21 mouse cellular contexts compared by ENCODE assay signal in genomic region chr1:63214631-63215030, GRCm38 (mm10). TPM values are rescaled to one million over a fixed set of nuclear protein-coding genes. Genes with fewer than 3 reads are reported as not detected.
DNase-seq lines count a peak whose midpoint lies in the region; ATAC-seq and TF ChIP-seq lines count a peak whose summit lies in the region.
"Had no signal": no experiment of that assay in that cellular context is flagged by ENCODE, and none has a peak within 500 bp of the region (broad histone marks: within the 10 kb centered on the region; RNA-seq: fewer than 3 reads in every experiment).

No protein-coding gene starts in this region.

- DNase-seq in forebrain, embryonic 11.5 days (ENCODE audit: low spot score): no peak
- peak; percentile 25 for DNase-seq in kidney, adult 2 months
- peak; percentile 32 for DNase-seq in midbrain, embryonic 14.5 days
- no peak for DNase-seq in left cerebral cortex, postnatal 4 days
- DNase-seq: adrenal gland, postnatal 14 days; cerebellum, adult 8-10 months; kidney, adult 11 months; liver; liver, postnatal 0 days; thymus, postnatal 4 days had no signal

- intact Hi-C loops in left cerebral cortex, postnatal 4 days (cut with DNase I): no loop called here

- H3K4me2 ChIP-seq in forebrain, embryonic 12.5 days: no peak overlapping the region
- no peak overlapping the region for H3K4me2 ChIP-seq in forebrain, embryonic 11.5 days (ENCODE audit: low read depth, low read length, severe bottlenecking)
- no peak overlapping the region for H3K4me2 ChIP-seq in kidney, embryonic 14.5 days (replicated peaks; ENCODE audit: low read depth, low read length)
- H3K4me2 ChIP-seq in midbrain, embryonic 14.5 days (ENCODE audit: low read length): 0 out of 2 replicates have a peak overlapping the region, but pooled peaks have one; percentile 47
- no peak overlapping the region for H3K4me2 ChIP-seq in intestine, embryonic 15.5 days (replicated peaks)

- H3K9ac ChIP-seq in forebrain, embryonic 12.5 days: no peak overlapping the region
- H3K9ac ChIP-seq in forebrain, embryonic 11.5 days (ENCODE audit: low read length): no peak overlapping the region
- no peak overlapping the region for H3K9ac ChIP-seq in kidney, embryonic 14.5 days (ENCODE audit: low read depth, low read length)
- H3K9ac ChIP-seq in midbrain, embryonic 14.5 days (replicated peaks; ENCODE audit: low read length): no peak overlapping the region
- H3K9ac ChIP-seq in intestine, embryonic 15.5 days: no peak overlapping the region
- H3K9ac ChIP-seq: heart, embryonic 15.5 days; liver, postnatal 0 days had no signal

- H3K4me1 ChIP-seq in forebrain, embryonic 12.5 days: peaks cover 18% of the 10 kb centered on the region
- H3K4me1 ChIP-seq in forebrain, embryonic 11.5 days (replicated peaks; ENCODE audit: control insufficient read depth, insufficient read depth, low read length): peaks cover 2% of the 10 kb centered on the region; the same call in 1 of the 2 replicates
- no peaks in the 10 kb centered on the region for H3K4me1 ChIP-seq in kidney, adult 2 months (ENCODE audit: control insufficient read depth, insufficient read depth, low read length)
- no peaks in the 10 kb centered on the region for H3K4me1 ChIP-seq in kidney, embryonic 14.5 days (ENCODE audit: control insufficient read depth, insufficient read depth, low read length)
- H3K4me1 ChIP-seq in E14TG2a.4 (replicated peaks; ENCODE audit: low read depth, low read length): peaks cover 63% of the 10 kb centered on the region
- peaks cover 12% of the 10 kb centered on the region for H3K4me1 ChIP-seq in midbrain, embryonic 14.5 days (ENCODE audit: control insufficient read depth, insufficient read depth, low read length)
- no peaks in the 10 kb centered on the region for H3K4me1 ChIP-seq in intestine, embryonic 15.5 days (replicated peaks)

- H3K36me3 ChIP-seq in forebrain, embryonic 12.5 days (replicated peaks): no peaks in the 10 kb centered on the region
- no peaks in the 10 kb centered on the region for H3K36me3 ChIP-seq in forebrain, embryonic 11.5 days (ENCODE audit: control insufficient read depth, insufficient read depth, low read length)
- H3K36me3 ChIP-seq in kidney, adult 2 months (ENCODE audit: control insufficient read depth, insufficient read depth, low read length): no peaks in the 10 kb centered on the region
- no peaks in the 10 kb centered on the region for H3K36me3 ChIP-seq in kidney, embryonic 14.5 days (ENCODE audit: control insufficient read depth, insufficient read depth, low read length)
- H3K36me3 ChIP-seq in E14TG2a.4 (ENCODE audit: insufficient read depth, low read length): peaks cover 8% of the 10 kb centered on the region
- H3K36me3 ChIP-seq in midbrain, embryonic 14.5 days (ENCODE audit: control insufficient read depth, insufficient read depth, low read length): no peaks in the 10 kb centered on the region
- no peaks in the 10 kb centered on the region for H3K36me3 ChIP-seq in intestine, embryonic 15.5 days
- H3K36me3 ChIP-seq: heart, embryonic 15.5 days; hindbrain, embryonic 15.5 days had no signal

- no peak for TF ChIP-seq POLR2A in kidney, adult 2 months (IDR thresholded peaks at IDR 0.05; ENCODE audit: low read depth, low read length)

- WGBS in forebrain, embryonic 12.5 days: 51% methylated on average over 7 of the region's 7 CpGs
- WGBS in forebrain, embryonic 11.5 days: 46% methylated on average over 7 of the region's 7 CpGs
- 44% methylated on average over 7 of the region's 7 CpGs for WGBS in kidney, adult 2 months
- WGBS in kidney, embryonic 14.5 days: 42% methylated on average over 7 of the region's 7 CpGs
- WGBS in midbrain, embryonic 14.5 days: 45% methylated on average over 7 of the region's 7 CpGs
- WGBS in intestine, embryonic 15.5 days: 51% methylated on average over 7 of the region's 7 CpGs

- no peaks in the 10 kb centered on the region for H3K27me3 ChIP-seq in forebrain, embryonic 12.5 days
- no peaks in the 10 kb centered on the region for H3K27me3 ChIP-seq in forebrain, embryonic 11.5 days (ENCODE audit: control insufficient read depth, insufficient read depth, low read length)
- H3K27me3 ChIP-seq in kidney, adult 2 months (replicated peaks; ENCODE audit: control insufficient read depth, insufficient read depth, low read length): no peaks in the 10 kb centered on the region
- no peaks in the 10 kb centered on the region for H3K27me3 ChIP-seq in kidney, embryonic 14.5 days (ENCODE audit: control insufficient read depth, insufficient read depth, low read length)
- no peaks in the 10 kb centered on the region for H3K27me3 ChIP-seq in E14TG2a.4 (ENCODE audit: insufficient read depth, low read length)
- no peaks in the 10 kb centered on the region for H3K27me3 ChIP-seq in midbrain, embryonic 14.5 days (ENCODE audit: control insufficient read depth, insufficient read depth, low read length)
- H3K27me3 ChIP-seq in intestine, embryonic 15.5 days (replicated peaks): no peaks in the 10 kb centered on the region
- H3K27me3 ChIP-seq: CH12.LX; heart, embryonic 15.5 days; hindbrain, embryonic 15.5 days had no signal

- no peak overlapping the region for H3K4me3 ChIP-seq in forebrain, embryonic 12.5 days (replicated peaks)
- H3K4me3 ChIP-seq in forebrain, embryonic 11.5 days (ENCODE audit: low read depth, low read length): no peak overlapping the region
- no peak overlapping the region for H3K4me3 ChIP-seq in kidney, adult 2 months (ENCODE audit: insufficient read depth, low read depth, low read length)
- no peak overlapping the region for H3K4me3 ChIP-seq in kidney, embryonic 14.5 days (ENCODE audit: low read length)
- peak overlapping the region; percentile 42 for H3K4me3 ChIP-seq in E14TG2a.4 (replicated peaks; ENCODE audit: low read length)
- H3K4me3 ChIP-seq in midbrain, embryonic 14.5 days (replicated peaks; ENCODE audit: low read depth, low read length): no peak overlapping the region
- H3K4me3 ChIP-seq in intestine, embryonic 15.5 days (replicated peaks): no peak overlapping the region

- no peak for TF ChIP-seq CTCF in kidney, adult 2 months (conservative IDR thresholded peaks at IDR 0.05; ENCODE audit: insufficient read depth, insufficient read length, low read depth, low read length)
- TF ChIP-seq CTCF in E14TG2a.4 (conservative IDR thresholded peaks at IDR 0.05; ENCODE audit: low read length): no peak

- H3K27ac ChIP-seq in forebrain, embryonic 12.5 days: 0 out of 2 replicates have a peak overlapping the region, but pooled peaks have one; percentile 13
- no peak overlapping the region for H3K27ac ChIP-seq in forebrain, embryonic 11.5 days (ENCODE audit: low read depth, low read length)
- no peak overlapping the region for H3K27ac ChIP-seq in kidney, adult 2 months (ENCODE audit: insufficient read depth, low read depth, low read length)
- no peak overlapping the region for H3K27ac ChIP-seq in kidney, embryonic 14.5 days (ENCODE audit: low read depth, low read length)
- H3K27ac ChIP-seq in midbrain, embryonic 14.5 days (replicated peaks; ENCODE audit: low read depth, low read length): peak overlapping the region; percentile 78
- H3K27ac ChIP-seq in intestine, embryonic 15.5 days: no peak overlapping the region
- H3K27ac ChIP-seq: heart, embryonic 15.5 days; hindbrain, embryonic 15.5 days had no signal

- 0 out of 2 replicates have a peak, but pooled peaks have one; percentile 36 for ATAC-seq in forebrain, embryonic 12.5 days (ENCODE audit: low FRiP score)
- no peak for ATAC-seq in forebrain, embryonic 11.5 days (replicated peaks; ENCODE audit: low FRiP score)
- no peak for ATAC-seq in kidney, embryonic 14.5 days (ENCODE audit: low FRiP score, low TSS enrichment)
- no peak for ATAC-seq in midbrain, embryonic 14.5 days (ENCODE audit: low FRiP score, low TSS enrichment)
- ATAC-seq in intestine, embryonic 15.5 days: no peak
- ATAC-seq: activated CD4-positive, CD25-positive, alpha-beta regulatory T cell, adult 4 months; liver, postnatal 0 days; Patski had no signal

- peaks cover 5% of the 10 kb centered on the region; the same call in 1 of the 2 replicates for H3K9me3 ChIP-seq in forebrain, embryonic 12.5 days
- no peaks in the 10 kb centered on the region for H3K9me3 ChIP-seq in forebrain, embryonic 11.5 days (ENCODE audit: control insufficient read depth, low read length)
- H3K9me3 ChIP-seq in kidney, embryonic 14.5 days (ENCODE audit: control insufficient read depth, low read length): no peaks in the 10 kb centered on the region
- peaks cover 13% of the 10 kb centered on the region for H3K9me3 ChIP-seq in E14TG2a.4 (ENCODE audit: low read length)
- H3K9me3 ChIP-seq in midbrain, embryonic 14.5 days (ENCODE audit: control insufficient read depth, low read length): no peaks in the 10 kb centered on the region
- no peaks in the 10 kb centered on the region for H3K9me3 ChIP-seq in intestine, embryonic 15.5 days
- H3K9me3 ChIP-seq: heart, embryonic 15.5 days; hindbrain, embryonic 15.5 days had no signal

RNA-seq across cellular contexts. Expression of gene Gpr1, which starts 0.3 kb away (rescaled TPM):
- 0.36 and 0.59 TPM in 2 replicates for polyA plus RNA-seq in forebrain, embryonic 12.5 days (2016; fragmentation: Nextera tagmentation; extraction: Ambion mirVana)
- polyA plus RNA-seq in forebrain, embryonic 11.5 days (2014; fragmentation: Nextera tagmentation; extraction: Ambion mirVana): 0.35 TPM in 1 of 2 replicates, not detected in the other
- polyA plus RNA-seq in kidney, adult 2 months (2012; rRNA removed): 0.05 and 0.06 TPM in 2 replicates
- 0.10 and 0.28 TPM in 2 replicates for polyA plus RNA-seq in kidney, embryonic 14.5 days (2014; fragmentation: Nextera tagmentation; extraction: Ambion mirVana)
- 0.69 and 0.71 TPM in 2 replicates for polyA plus RNA-seq in midbrain, embryonic 14.5 days (2014; fragmentation: Nextera tagmentation; extraction: Ambion mirVana)
- 0.21 and 0.33 TPM in 2 replicates for polyA plus RNA-seq in intestine, embryonic 15.5 days (2015; fragmentation: Nextera tagmentation; extraction: Ambion mirVana)
- under 1 TPM; 0.50 TPM for total RNA-seq in left cerebral cortex, postnatal 4 days (2021)
- total RNA-seq: CH12.LX; granulocyte monocyte progenitor cell, adult 5-6 weeks had no signal
- polyA plus RNA-seq: Patski; small intestine, adult 2 months had no signal

RNA-seq across cellular contexts. Expression of gene Ndufs1, which starts 38.0 kb away (rescaled TPM):
- 122 and 129 TPM in 2 replicates for polyA plus RNA-seq in forebrain, embryonic 12.5 days (2016; fragmentation: Nextera tagmentation; extraction: Ambion mirVana)
- polyA plus RNA-seq in forebrain, embryonic 11.5 days (2014; fragmentation: Nextera tagmentation; extraction: Ambion mirVana): 136 and 137 TPM in 2 replicates
- 116 and 163 TPM in 2 replicates for polyA plus RNA-seq in kidney, adult 2 months (2012; rRNA removed)
- 113 and 147 TPM in 2 replicates for polyA plus RNA-seq in kidney, embryonic 14.5 days (2014; fragmentation: Nextera tagmentation; extraction: Ambion mirVana)
- 116 and 136 TPM in 2 replicates for polyA plus RNA-seq in midbrain, embryonic 14.5 days (2014; fragmentation: Nextera tagmentation; extraction: Ambion mirVana)
- polyA plus RNA-seq in intestine, embryonic 15.5 days (2015; fragmentation: Nextera tagmentation; extraction: Ambion mirVana): 168 and 169 TPM in 2 replicates
- total RNA-seq in left cerebral cortex, postnatal 4 days (2021): 100 to 1,000 TPM; 101 to 107 TPM

RNA-seq across cellular contexts. Expression of gene Eef1b2, which starts 38.0 kb away (rescaled TPM):
- 397 and 421 TPM in 2 replicates for polyA plus RNA-seq in forebrain, embryonic 12.5 days (2016; fragmentation: Nextera tagmentation; extraction: Ambion mirVana)
- 502 and 538 TPM in 2 replicates for polyA plus RNA-seq in forebrain, embryonic 11.5 days (2014; fragmentation: Nextera tagmentation; extraction: Ambion mirVana)
- polyA plus RNA-seq in kidney, adult 2 months (2012; rRNA removed): 215 and 216 TPM in 2 replicates
- polyA plus RNA-seq in kidney, embryonic 14.5 days (2014; fragmentation: Nextera tagmentation; extraction: Ambion mirVana): 691 and 852 TPM in 2 replicates
- 485 and 564 TPM in 2 replicates for polyA plus RNA-seq in midbrain, embryonic 14.5 days (2014; fragmentation: Nextera tagmentation; extraction: Ambion mirVana)
- polyA plus RNA-seq in intestine, embryonic 15.5 days (2015; fragmentation: Nextera tagmentation; extraction: Ambion mirVana): 545 and 642 TPM in 2 replicates
- 100 to 1,000 TPM; 705 to 714 TPM for total RNA-seq in left cerebral cortex, postnatal 4 days (2021)

RNA-seq across cellular contexts. Expression of gene Zdbf2, which starts 58.4 kb away (rescaled TPM):
- 40.4 and 43.9 TPM in 2 replicates for polyA plus RNA-seq in forebrain, embryonic 12.5 days (2016; fragmentation: Nextera tagmentation; extraction: Ambion mirVana)
- 25.8 and 26.7 TPM in 2 replicates for polyA plus RNA-seq in forebrain, embryonic 11.5 days (2014; fragmentation: Nextera tagmentation; extraction: Ambion mirVana)
- polyA plus RNA-seq in kidney, adult 2 months (2012; rRNA removed): 0.03 TPM in 2 replicates
- polyA plus RNA-seq in kidney, embryonic 14.5 days (2014; fragmentation: Nextera tagmentation; extraction: Ambion mirVana): 8.1 and 8.6 TPM in 2 replicates
- polyA plus RNA-seq in midbrain, embryonic 14.5 days (2014; fragmentation: Nextera tagmentation; extraction: Ambion mirVana): 38.3 and 38.9 TPM in 2 replicates
- 6.3 and 7.1 TPM in 2 replicates for polyA plus RNA-seq in intestine, embryonic 15.5 days (2015; fragmentation: Nextera tagmentation; extraction: Ambion mirVana)
- 10 to 100 TPM; 16.8 to 25.3 TPM for total RNA-seq in left cerebral cortex, postnatal 4 days (2021)
- total RNA-seq: CH12.LX; granulocyte monocyte progenitor cell, adult 5-6 weeks had no signal
- polyA plus RNA-seq: activated CD4-positive, CD25-positive, alpha-beta regulatory T cell, adult 4 months; Patski; small intestine, adult 2 months had no signal

Comparison
In these comparisons a context has a peak if more than half of its experiments do, and no peak if none do; other contexts are left out.
1. H3K27ac ChIP-seq: peak in forebrain, embryonic 12.5 days (single experiment) and midbrain, embryonic 14.5 days (single experiment); none in forebrain, embryonic 11.5 days (single experiment), kidney, adult 2 months (single experiment), kidney, embryonic 14.5 days (single experiment) and intestine, embryonic 15.5 days (single experiment).
2. DNase-seq: peak in kidney, adult 2 months (single experiment) and midbrain, embryonic 14.5 days (single experiment); none in forebrain, embryonic 11.5 days (single experiment) and left cerebral cortex, postnatal 4 days (single experiment).